Mouse (Mus musculus): Measurements from ENCODE around the gene Cux1.

Cux1 gene

DNA sequence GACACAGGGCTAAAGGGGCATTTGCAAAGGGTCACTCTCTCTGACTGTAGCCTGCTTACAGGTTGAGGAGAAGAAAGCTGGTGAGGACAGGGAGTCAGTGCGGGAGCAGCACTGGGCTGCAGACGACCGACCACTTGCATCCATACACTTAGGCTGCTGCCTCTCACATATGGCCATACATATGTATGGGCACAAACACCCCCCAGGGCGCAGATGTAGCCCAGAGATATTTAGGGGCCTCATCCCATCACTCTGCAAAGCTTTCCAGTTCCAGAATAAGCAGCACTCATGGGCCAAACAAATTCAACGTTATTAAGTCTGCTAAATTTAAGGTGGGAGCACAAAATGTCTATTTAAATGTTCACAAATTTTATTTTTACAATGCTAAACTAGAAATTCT, 261.0 kb downstream of the Cux1 start:
- DNase-seq (ENCODE audit: low spot score), result no peak

- DNase-seq (ENCODE audit: low spot score), result no peak
Observed at GRCm38 (mm10) chr5:136303409-136303983, 263.8 kb downstream of the Cux1 start.

DNA sequence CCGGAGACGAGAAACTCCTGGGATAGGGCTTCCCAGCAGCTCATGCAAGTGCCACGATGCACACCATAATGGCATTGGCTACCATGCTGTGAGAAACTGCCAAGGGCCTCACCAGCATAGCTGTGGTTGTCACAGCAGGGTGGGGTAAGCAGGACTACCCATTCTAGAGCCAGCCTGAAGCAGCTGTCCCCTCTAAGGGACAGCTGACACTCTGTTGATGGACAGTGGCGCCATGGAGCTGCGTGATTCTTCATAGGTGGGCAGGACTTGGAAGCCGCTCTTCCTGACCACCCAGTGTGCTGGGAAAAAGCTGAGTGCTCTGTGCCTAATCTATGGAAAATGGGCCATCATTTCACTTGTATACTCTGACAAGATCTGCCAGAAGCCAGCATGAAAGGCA, 266.4 kb downstream of the Cux1 start:
- DNase-seq (ENCODE audit: low spot score), result no peak

GRCm38 (mm10) chr5:136297691-136298090, 269.6 kb downstream of the Cux1 start:
- DNase-seq (ENCODE audit: low spot score), result no peak

GRCm38 (mm10) chr5:136296911-136297310, 270.4 kb downstream of the Cux1 start:
- DNase-seq (ENCODE audit: low spot score), result no peak

GRCm38 (mm10) chr5:136292971-136293418, 274.3 kb downstream of the Cux1 start:
- no peak for DNase-seq (ENCODE audit: low spot score)

GRCm38 (mm10) chr5:136292361-136292760, 274.9 kb downstream of the Cux1 start:
- no peak for DNase-seq (ENCODE audit: low spot score)

- no peak for DNase-seq (ENCODE audit: low spot score)
Observed at GRCm38 (mm10) chr5:136291562-136291961, 275.7 kb downstream of the Cux1 start.

- no peak for DNase-seq (ENCODE audit: low spot score)
Observed at GRCm38 (mm10) chr5:136289776-136290175, 277.5 kb downstream of the Cux1 start.

- DNase-seq (ENCODE audit: low spot score), result no peak
Observed at GRCm38 (mm10) chr5:136288351-136289081, 278.8 kb downstream of the Cux1 start.

GRCm38 (mm10) chr5:136286566-136286965, 280.7 kb downstream of the Cux1 start:
- no peak for DNase-seq (ENCODE audit: low spot score)

- no peak for DNase-seq (ENCODE audit: low spot score)
Observed at GRCm38 (mm10) chr5:136285106-136285505, 282.2 kb downstream of the Cux1 start.

- peak; percentile 32 for DNase-seq (ENCODE audit: low spot score)
Observed at GRCm38 (mm10) chr5:136281351-136281750, 285.9 kb downstream of the Cux1 start.

DNA sequence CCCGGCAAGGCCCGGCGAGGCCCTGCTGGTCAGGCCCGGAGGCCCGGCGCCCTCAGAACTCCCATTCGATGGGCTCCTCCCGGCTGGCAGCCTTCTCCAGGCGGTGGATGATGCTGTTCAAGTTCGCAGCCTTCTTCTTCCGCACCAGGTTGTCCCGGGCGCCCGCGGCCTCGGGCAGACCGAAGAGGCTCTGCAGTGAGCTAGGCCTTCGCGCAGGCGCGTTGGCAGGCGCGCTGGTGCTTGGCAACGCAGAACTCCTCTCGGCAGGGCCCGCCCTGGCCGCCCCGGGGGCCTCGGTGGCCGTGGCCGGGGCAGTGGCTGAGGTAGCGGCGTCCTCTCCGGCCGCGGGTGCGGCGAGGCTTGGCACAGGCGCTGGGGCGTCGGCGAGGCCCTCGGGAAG, 292.6 kb downstream of the Cux1 start:
- DNase-seq (ENCODE audit: low spot score), result no peak

GRCm38 (mm10) chr5:136269937-136270336, 297.4 kb downstream of the Cux1 start:
- DNase-seq (ENCODE audit: low spot score), result no peak

DNA sequence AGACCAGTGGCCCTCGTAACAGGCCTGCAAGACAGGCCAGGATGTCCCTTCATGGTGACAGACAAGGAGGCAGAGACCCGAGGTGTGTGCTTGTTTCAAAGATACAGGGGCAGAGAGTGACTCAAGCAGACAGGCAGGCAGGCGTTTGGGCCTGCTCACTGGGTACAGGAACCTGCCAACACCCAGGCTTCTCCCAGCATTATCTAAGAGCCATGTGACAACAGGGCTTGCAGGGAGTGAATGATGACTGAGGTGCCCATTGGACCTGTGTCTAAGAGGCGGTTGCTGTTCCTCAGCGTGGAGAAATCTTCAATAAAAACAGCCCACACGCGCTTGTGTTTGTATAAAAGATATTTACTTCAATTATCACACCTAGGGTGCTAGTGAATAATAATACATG, 301.2 kb downstream of the Cux1 start:
- DNase-seq (ENCODE audit: low spot score), result no peak

- no peak for DNase-seq (ENCODE audit: low spot score)
Observed at GRCm38 (mm10) chr5:136263342-136263741, 303.9 kb downstream of the Cux1 start.

DNA sequence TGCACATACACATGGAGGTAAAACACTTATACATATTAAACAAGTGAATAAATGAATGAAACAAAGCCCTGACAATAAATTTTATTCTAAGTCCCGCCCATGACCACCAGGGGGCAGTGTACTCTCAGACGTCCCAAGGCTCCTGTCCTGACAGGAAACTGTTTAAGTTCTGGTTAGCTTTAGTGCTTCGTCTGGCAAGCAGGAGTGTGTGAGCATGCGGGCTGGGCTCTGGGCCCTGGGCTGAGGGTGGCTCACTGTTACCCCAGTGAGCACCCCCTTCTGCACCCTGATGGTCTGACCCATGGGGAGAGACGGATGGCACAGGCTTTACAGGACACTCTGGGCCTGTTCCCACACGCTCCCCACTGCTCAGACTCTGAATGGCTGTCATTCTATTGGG, 308.4 kb downstream of the Cux1 start:
- peak; percentile 78 for DNase-seq (ENCODE audit: low spot score)

- DNase-seq (ENCODE audit: low spot score), result peak; percentile 82
Observed at GRCm38 (mm10) chr5:136252899-136253298, 314.4 kb downstream of the Cux1 start.

- peak; percentile 43 for DNase-seq (ENCODE audit: low spot score)
Observed at GRCm38 (mm10) chr5:136251004-136251403, 316.3 kb downstream of the Cux1 start.

DNA sequence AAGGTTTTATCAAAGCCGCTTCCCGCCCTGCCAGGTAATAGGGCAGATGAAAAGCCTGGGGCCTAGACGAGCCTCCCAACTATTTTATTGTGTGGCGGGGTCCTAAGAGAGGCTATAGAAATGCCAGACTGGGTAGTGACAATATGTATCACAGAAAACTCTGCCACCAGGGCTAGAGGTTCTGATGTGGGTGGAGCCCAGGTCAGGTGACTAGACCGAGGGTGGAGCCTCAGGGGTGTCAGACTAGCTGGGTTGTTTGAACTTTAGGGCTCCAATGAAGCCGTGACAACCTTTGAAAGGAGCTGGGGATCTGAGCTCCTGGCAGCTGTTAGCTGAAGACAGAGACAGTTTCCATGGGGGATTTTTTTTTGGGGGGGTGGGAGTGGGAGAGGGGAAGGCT, 318.8 kb downstream of the Cux1 start:
- no peak for DNase-seq (ENCODE audit: low spot score)

DNA sequence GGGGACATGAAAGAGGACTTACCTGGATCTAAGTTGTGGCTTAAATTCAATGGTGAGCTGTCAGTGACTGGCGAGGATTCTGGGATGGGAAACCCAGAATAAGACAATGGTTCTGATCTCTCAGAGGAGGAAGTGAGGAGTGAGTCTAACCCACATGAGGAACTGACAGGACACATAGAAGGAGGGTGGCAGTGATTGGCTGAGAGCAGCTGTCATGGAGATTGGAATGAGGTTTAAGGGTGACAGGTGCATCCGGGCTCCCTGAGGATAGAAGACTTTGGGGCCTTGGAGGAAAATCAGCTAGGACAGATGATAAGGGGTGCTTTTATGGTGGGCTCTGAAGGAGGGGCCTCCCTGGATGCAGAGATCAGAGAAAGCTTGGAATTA, 320.8 kb downstream of the Cux1 start, which contains the start of gene Sh2b2:
Gene Sh2b2 (minus strand): TSS at position 105 of the 387 bp plus-strand sequence.
- no peak for DNase-seq (ENCODE audit: low spot score)

- DNase-seq (ENCODE audit: low spot score), result peak; percentile 58
Observed at GRCm38 (mm10) chr5:136245541-136246451, 321.5 kb downstream of the Cux1 start.

Measured in embryo, embryonic 10 days (tissue).